Mouse (Mus musculus) forebrain, embryonic 16.5 days (tissue): ENCODE measurements at regions not wholly inside any gene's neighbourhood (a gene's known extent, or its start where the extent isn't known, plus 50 kb on each side); places are given as distances from the start of the nearest gene placed in this dataset.

Source experiments
- ATAC-seq: fragments of 200-750 bp; cut with Nextera tagmentation; 2 replicates; pipeline ENCODE4 v1.8.0; 2017; ENCODE audit warnings: mild to moderate bottlenecking, moderate library complexity
- H3K27ac ChIP-seq: fragments of 300-500 bp; sonication (generic); 2 replicates; pipeline ENCODE4 v1.5.1; 2014; ENCODE audit warnings: low read length, control low read depth
- H3K27me3 ChIP-seq: fragments of 300-500 bp; sonication (generic); replicated peaks from 2 replicates; pipeline ENCODE4 v1.6.1; 2014; ENCODE audit warnings: low read length; ENCODE audit not compliant: control insufficient read depth, insufficient read depth
- H3K36me3 ChIP-seq: fragments of 300-500 bp; sonication (generic); 2 replicates; pipeline ENCODE4 v1.6.1; 2014; ENCODE audit not compliant: control insufficient read depth, insufficient read depth
- H3K4me1 ChIP-seq: fragments of 300-500 bp; sonication (generic); replicated peaks from 2 replicates; pipeline ENCODE4 v1.6.1; 2014; ENCODE audit warnings: low read length; ENCODE audit not compliant: control insufficient read depth, insufficient read depth
- H3K4me2 ChIP-seq: fragments of 300-500 bp; sonication (generic); 2 replicates; pipeline ENCODE4 v1.6.1; 2014; ENCODE audit warnings: mild to moderate bottlenecking, low read length, control low read depth
- H3K4me3 ChIP-seq: fragments of 300-500 bp; sonication (generic); replicated peaks from 2 replicates; pipeline ENCODE4 v1.5.1; 2014; ENCODE audit warnings: mild to moderate bottlenecking, low read length, control low read depth
- H3K9ac ChIP-seq: fragments of 300-500 bp; sonication (generic); replicated peaks from 2 replicates; pipeline ENCODE4 v1.6.1; 2014; ENCODE audit warnings: low read depth, low read length, control low read depth
- H3K9me3 ChIP-seq: fragments of 300-500 bp; sonication (generic); 2 replicates; pipeline ENCODE4 v1.6.1; 2016; ENCODE audit warnings: low read length; ENCODE audit not compliant: control insufficient read depth
- WGBS: fragments of 180-500 bp; shearing (Covaris S2); extraction: QIAGEN DNeasy Blood & Tissue Kit; methylation state at CpG from one replicate; pipeline ENCODE4 v1.1.7; 2014; 5-methylcytosine and 5-hydroxymethylcytosine counted together

GRCm38 (mm10) chr13:53648353-53648752 is 175.5 kb upstream of the Msx2 start:
- no peaks in the 10 kb centered on the region for H3K9me3 ChIP-seq
- WGBS, result 92% methylated on average over 15 of the region's 15 CpGs
- no peak for ATAC-seq
- 0 out of 2 replicates have a peak, but pooled peaks cover 3% of the 10 kb centered on the region for H3K27me3 ChIP-seq
- H3K9ac ChIP-seq, result no peak overlapping the region
- H3K27ac ChIP-seq, result no peak overlapping the region
- no peaks in the 10 kb centered on the region for H3K36me3 ChIP-seq
- H3K4me1 ChIP-seq, result no peaks in the 10 kb centered on the region
- no peak overlapping the region for H3K4me2 ChIP-seq
- no peak overlapping the region for H3K4me3 ChIP-seq

- H3K27me3 ChIP-seq, result no peaks in the 10 kb centered on the region
- H3K4me2 ChIP-seq, result no peak overlapping the region
- H3K9me3 ChIP-seq, result no peaks in the 10 kb centered on the region
- no peak overlapping the region for H3K4me3 ChIP-seq
- no peak overlapping the region for H3K27ac ChIP-seq
- 20% methylated on average over 5 of the region's 5 CpGs for WGBS
- peaks cover 3% of the 10 kb centered on the region for H3K4me1 ChIP-seq
- no peak for ATAC-seq
- no peaks in the 10 kb centered on the region for H3K36me3 ChIP-seq
- no peak overlapping the region for H3K9ac ChIP-seq
These were observed 169.7 kb upstream of the Msx2 start for GRCm38 (mm10) chr13:53642557-53642956.

GRCm38 (mm10) chr13:53639584-53639983 is 166.7 kb upstream of the Msx2 start:
- H3K9me3 ChIP-seq, result no peaks in the 10 kb centered on the region
- H3K36me3 ChIP-seq, result no peaks in the 10 kb centered on the region
- H3K4me2 ChIP-seq, result no peak overlapping the region
- H3K9ac ChIP-seq, result no peak overlapping the region
- peaks cover 3% of the 10 kb centered on the region for H3K4me1 ChIP-seq
- no peak overlapping the region for H3K4me3 ChIP-seq
- no peaks in the 10 kb centered on the region for H3K27me3 ChIP-seq
- WGBS, result 78% methylated on average over 5 of the region's 5 CpGs
- H3K27ac ChIP-seq, result no peak overlapping the region
- no peak; the same call in 1 of the 2 replicates for ATAC-seq

- Histone ChIP-seq H3K9ac (no peak overlapping the region), H3K27me3 (no peaks in the 10 kb centered on the region), H3K4me2 (no peak overlapping the region), H3K9me3 (no peaks in the 10 kb centered on the region), H3K27ac (no peak overlapping the region), H3K36me3 (no peaks in the 10 kb centered on the region), H3K4me1 (peaks cover 7% of the 10 kb centered on the region), H3K4me3 (no peak overlapping the region)
- WGBS, result 85% methylated on average over 10 of the region's 10 CpGs
- no peak for ATAC-seq
These were observed 166.2 kb upstream of the Msx2 start for GRCm38 (mm10) chr13:53639115-53639514.

GRCm38 (mm10) chr13:53636011-53636410 is 163.1 kb upstream of the Msx2 start:
- Histone ChIP-seq H3K4me2 (no peak overlapping the region), H3K4me1 (peaks cover 5% of the 10 kb centered on the region; the same call in 1 of the 2 replicates), H3K27ac (no peak overlapping the region), H3K36me3 (no peaks in the 10 kb centered on the region), H3K9me3 (no peaks in the 10 kb centered on the region), H3K9ac (no peak overlapping the region), H3K4me3 (no peak overlapping the region), H3K27me3 (no peaks in the 10 kb centered on the region)
- 80% methylated on average over 5 of the region's 5 CpGs for WGBS
- no peak for ATAC-seq

- H3K9me3 ChIP-seq, result no peaks in the 10 kb centered on the region
- no peaks in the 10 kb centered on the region for H3K27me3 ChIP-seq
- no peak overlapping the region for H3K27ac ChIP-seq
- no peaks in the 10 kb centered on the region for H3K36me3 ChIP-seq
- H3K4me1 ChIP-seq, result peaks cover 5% of the 10 kb centered on the region; the same call in 1 of the 2 replicates
- no peak overlapping the region for H3K9ac ChIP-seq
- H3K4me3 ChIP-seq, result no peak overlapping the region
- H3K4me2 ChIP-seq, result no peak overlapping the region
- peak; percentile 63 for ATAC-seq
- 19% methylated on average over 9 of the region's 9 CpGs for WGBS
These were observed 161.8 kb upstream of the Msx2 start for GRCm38 (mm10) chr13:53634637-53635203.

- no peak overlapping the region for H3K9ac ChIP-seq
- H3K27ac ChIP-seq, result no peak overlapping the region
- 70% methylated on average over 10 of the region's 10 CpGs for WGBS
- H3K4me3 ChIP-seq, result no peak overlapping the region
- H3K4me1 ChIP-seq, result no peaks in the 10 kb centered on the region
- no peak for ATAC-seq
- H3K9me3 ChIP-seq, result no peaks in the 10 kb centered on the region
- no peaks in the 10 kb centered on the region for H3K36me3 ChIP-seq
- H3K27me3 ChIP-seq, result no peaks in the 10 kb centered on the region; the same call in 1 of the 2 replicates
- no peak overlapping the region for H3K4me2 ChIP-seq
These were observed 125.2 kb upstream of the Msx2 start for GRCm38 (mm10) chr13:53598050-53598449.

- WGBS, result 53% methylated on average over 19 of the region's 19 CpGs
- no peak overlapping the region for H3K4me2 ChIP-seq
- no peaks in the 10 kb centered on the region for H3K36me3 ChIP-seq
- H3K9ac ChIP-seq, result no peak overlapping the region
- no peak overlapping the region for H3K27ac ChIP-seq
- no peaks in the 10 kb centered on the region for H3K4me1 ChIP-seq
- ATAC-seq, result no peak
- no peak overlapping the region for H3K4me3 ChIP-seq
- H3K27me3 ChIP-seq, result no peaks in the 10 kb centered on the region; the same call in 1 of the 2 replicates
- no peaks in the 10 kb centered on the region for H3K9me3 ChIP-seq
These were observed 124.3 kb upstream of the Msx2 start for GRCm38 (mm10) chr13:53596871-53597800.

- Histone ChIP-seq H3K9me3 (no peaks in the 10 kb centered on the region), H3K27ac (no peak overlapping the region), H3K9ac (no peak overlapping the region), H3K4me2 (no peak overlapping the region), H3K27me3 (no peaks in the 10 kb centered on the region; the same call in 1 of the 2 replicates), H3K4me3 (no peak overlapping the region), H3K36me3 (no peaks in the 10 kb centered on the region), H3K4me1 (no peaks in the 10 kb centered on the region)
- no peak for ATAC-seq
- WGBS, result 15% methylated on average over 5 of the region's 5 CpGs
These were observed 119.9 kb upstream of the Msx2 start for GRCm38 (mm10) chr13:53592755-53593154.
